Mouse (Mus musculus) adrenal gland, postnatal 4 days (tissue): Measurements from ENCODE around the gene Inpp5d. TPM values are rescaled to one million over a fixed set of nuclear protein-coding genes. Genes with fewer than 3 reads are reported as not detected.

Source experiments
- DNase-seq, 2 experiments: peaks; one replicate each; pipeline ENCODE4 v3.0.0; 2021 to 2022; ENCODE audit warnings: low spot score in 2 of 2, mixed read lengths in 2 of 2
- total RNA-seq, 2 experiments: library from RNA; stranded (reverse); gene quantifications; 2 replicates each; pipeline ENCODE4 v1.2.3; 2021

Gene Inpp5d
- total RNA-seq, 2 experiments from 2014 or later, result 21.5 to 22.3 TPM

- no peak for DNase-seq
These were observed 4.0 kb downstream of the Inpp5d start for GRCm38 (mm10) chr1:87623977-87624666.

- no peak for DNase-seq
These were observed 4.7 kb downstream of the Inpp5d start for GRCm38 (mm10) chr1:87624826-87625225.

GRCm38 (mm10) chr1:87625254-87626025 lies 5.3 kb downstream of the Inpp5d start:
- DNase-seq, result no peak

GRCm38 (mm10) chr1:87626344-87626743 lies 6.2 kb downstream of the Inpp5d start:
- no peak for DNase-seq

- DNase-seq, result no peak
These were observed 8.0 kb downstream of the Inpp5d start for GRCm38 (mm10) chr1:87628085-87628484.

GRCm38 (mm10) chr1:87631584-87631983 lies 11.5 kb downstream of the Inpp5d start:
- DNase-seq, result no peak

GRCm38 (mm10) chr1:87632163-87632562 lies 12.1 kb downstream of the Inpp5d start:
- no peak for DNase-seq

GRCm38 (mm10) chr1:87636716-87637117 lies 16.6 kb downstream of the Inpp5d start:
- DNase-seq, result no peak

GRCm38 (mm10) chr1:87637121-87637877 lies 17.2 kb downstream of the Inpp5d start:
- peak in 1 of 2 experiments; percentile 31 for DNase-seq

- DNase-seq, result no peak
These were observed 17.9 kb downstream of the Inpp5d start for GRCm38 (mm10) chr1:87637878-87638600.

- DNase-seq, result no peak
These were observed 19.6 kb downstream of the Inpp5d start for GRCm38 (mm10) chr1:87639724-87640123.

- DNase-seq, result no peak
These were observed 20.1 kb downstream of the Inpp5d start for GRCm38 (mm10) chr1:87640165-87640661.

GRCm38 (mm10) chr1:87643016-87643415 lies 22.9 kb downstream of the Inpp5d start:
- no peak for DNase-seq

- DNase-seq, result no peak
These were observed 24.9 kb downstream of the Inpp5d start for GRCm38 (mm10) chr1:87645041-87645440.

GRCm38 (mm10) chr1:87645748-87646147 lies 25.6 kb downstream of the Inpp5d start:
- DNase-seq, result no peak

GRCm38 (mm10) chr1:87647820-87648219 lies 27.7 kb downstream of the Inpp5d start:
- no peak for DNase-seq

GRCm38 (mm10) chr1:87648657-87649056 lies 28.5 kb downstream of the Inpp5d start:
- no peak for DNase-seq

GRCm38 (mm10) chr1:87649219-87649805 lies 29.2 kb downstream of the Inpp5d start:
- no peak for DNase-seq

- DNase-seq, result no peak
These were observed 29.9 kb downstream of the Inpp5d start for GRCm38 (mm10) chr1:87649958-87650474.

- DNase-seq, result peak in 1 of 2 experiments; percentile 16
These were observed 30.5 kb downstream of the Inpp5d start for GRCm38 (mm10) chr1:87650611-87651079.
